Mouse (Mus musculus): ENCODE measurements around the gene Cntnap2.

GRCm38 (mm10) chr6:46197298-46197697, 1138.1 kb downstream of the Cntnap2 start:
- TF ChIP-seq CTCF (IDR thresholded peaks at IDR 0.05; ENCODE audit: low read depth): no peak
- TF ChIP-seq EP300 (IDR thresholded peaks at IDR 0.05; ENCODE audit: low read depth): no peak
